Mouse (Mus musculus) heart, postnatal 36 days (tissue): ENCODE data around the gene Meiob. TPM values are rescaled to one million over a fixed set of nuclear protein-coding genes. Genes with fewer than 3 reads are reported as not detected.

Experiments
- DNase-seq, 2 experiments: peaks; one replicate each; pipeline ENCODE4 v3.0.0; 2021 to 2022
- intact Hi-C: fragments of 180-260 bp; cut with DNase I; formaldehyde crosslinking; loops from one replicate; pipeline ENCODE4 v1.15.1; 2025
- total RNA-seq, 2 experiments: library from RNA; stranded (reverse); gene quantifications; 2 replicates each; pipeline ENCODE4 v1.2.3; 2021

Gene Meiob
- total RNA-seq, 2 experiments from 2014 or later = not detected

- DNase-seq = no peak
- intact Hi-C loops = no loop called here
These were observed 15.4 kb downstream of the Meiob start for GRCm38 (mm10) chr17:24819469-24819868.

- intact Hi-C loops = no loop called here
- DNase-seq = no peak
These were observed 17.5 kb downstream of the Meiob start for GRCm38 (mm10) chr17:24821351-24822280.

- intact Hi-C loops = no loop called here
These were observed 35.8 kb downstream of the Meiob start, which contains the start of gene Hagh for GRCm38 (mm10) chr17:24839842-24840241. Gene Hagh, plus strand, starts transcription at chr17:24840143.

GRCm38 (mm10) chr17:24840341-24840740 lies 36.3 kb downstream of the Meiob start:
- no peak for DNase-seq
- intact Hi-C loops = no loop called here

More at GRCm38 (mm10) chr17:24839842-24840241, 35.8 kb downstream of the Meiob start, which contains the start of gene Hagh:
- no peak for DNase-seq

GRCm38 (mm10) chr17:24841133-24841532 lies 37.0 kb downstream of the Meiob start:
- no peak for DNase-seq
- intact Hi-C loops = no loop called here

GRCm38 (mm10) chr17:24842631-24843030 lies 38.5 kb downstream of the Meiob start:
- DNase-seq = no peak
- intact Hi-C loops = no loop called here

- no peak for DNase-seq
- intact Hi-C loops = no loop called here
These were observed 40.4 kb downstream of the Meiob start for GRCm38 (mm10) chr17:24844525-24844924.

- intact Hi-C loops = no loop called here
- no peak for DNase-seq
These were observed 43.3 kb downstream of the Meiob start for GRCm38 (mm10) chr17:24847386-24847785.

- intact Hi-C loops = no loop called here
- no peak for DNase-seq
These were observed 44.5 kb downstream of the Meiob start for GRCm38 (mm10) chr17:24848600-24849031.

GRCm38 (mm10) chr17:24849733-24850064 lies 45.6 kb downstream of the Meiob start:
- intact Hi-C loops = loop anchor here (2.0 to 5.0 kb wide), 2 partner anchors 37 to 88 kb away; partner anchors contain the start of genes Mapk8ip3, Nubp2 and Spsb3
- DNase-seq = no peak

- DNase-seq = peak; percentile 91 to 98
- intact Hi-C loops = loop anchor here (2.0 to 5.0 kb wide), 2 partner anchors 37 to 87 kb away; partner anchors contain the start of genes Mapk8ip3, Nubp2 and Spsb3
These were observed 46.1 kb downstream of the Meiob start, which contains the start of gene Fahd1 for GRCm38 (mm10) chr17:24850065-24850772. Gene Fahd1, minus strand, starts transcription at chr17:24850364.

GRCm38 (mm10) chr17:24850773-24851127 lies 46.7 kb downstream of the Meiob start:
- intact Hi-C loops = loop anchor here (2.0 to 5.0 kb wide), 2 partner anchors 36 to 87 kb away; partner anchors contain the start of genes Mapk8ip3, Nubp2 and Spsb3
- no peak for DNase-seq

GRCm38 (mm10) chr17:24851381-24852125 lies 47.5 kb downstream of the Meiob start:
- no peak for DNase-seq
- intact Hi-C loops = loop anchor here (2.0 to 5.0 kb wide), 2 partner anchors 35 to 86 kb away; partner anchors contain the start of genes Mapk8ip3, Nubp2 and Spsb3

- DNase-seq = no peak
These were observed 51.9 kb downstream of the Meiob start for GRCm38 (mm10) chr17:24855838-24856464.

GRCm38 (mm10) chr17:24856589-24856988 lies 52.5 kb downstream of the Meiob start:
- intact Hi-C loops = no loop called here
- no peak for DNase-seq

More at GRCm38 (mm10) chr17:24855838-24856464, 51.9 kb downstream of the Meiob start:
- intact Hi-C loops = no loop called here

- DNase-seq = no peak
- intact Hi-C loops = no loop called here
These were observed 53.9 kb downstream of the Meiob start for GRCm38 (mm10) chr17:24857831-24858470.

GRCm38 (mm10) chr17:24858967-24859366 lies 54.9 kb downstream of the Meiob start:
- intact Hi-C loops = no loop called here
- no peak for DNase-seq

- intact Hi-C loops = no loop called here
- DNase-seq = no peak
These were observed 56.0 kb downstream of the Meiob start for GRCm38 (mm10) chr17:24860076-24860475.

GRCm38 (mm10) chr17:24861785-24862184 lies 57.7 kb downstream of the Meiob start:
- intact Hi-C loops = no loop called here

More at GRCm38 (mm10) chr17:24861785-24862184, 57.7 kb downstream of the Meiob start:
- DNase-seq = no peak
